Mouse (Mus musculus) forebrain, embryonic 15.5 days (tissue): ENCODE measurements around the gene Zc3hc1. TPM values are rescaled to one million over a fixed set of nuclear protein-coding genes. Genes with fewer than 3 reads are reported as not detected.

Experiments
- ATAC-seq: fragments of 200-750 bp; cut with Nextera tagmentation; replicated peaks from 2 replicates; pipeline ENCODE4 v1.8.0; 2017; ENCODE audit warnings: mild to moderate bottlenecking, moderate TSS enrichment, moderate library complexity
- H3K27ac ChIP-seq: fragments of 300-500 bp; sonication (generic); replicated peaks from 2 replicates; pipeline ENCODE4 v1.5.1; 2015; ENCODE audit warnings: mild to moderate bottlenecking, inconsistent platforms
- H3K27me3 ChIP-seq: fragments of 300-500 bp; sonication (generic); 2 replicates; pipeline ENCODE4 v1.6.1; 2015; ENCODE audit warnings: inconsistent platforms
- H3K36me3 ChIP-seq: fragments of 300-500 bp; sonication (generic); 2 replicates; pipeline ENCODE4 v1.6.1; 2015; ENCODE audit warnings: mild to moderate bottlenecking, inconsistent platforms
- H3K4me1 ChIP-seq: fragments of 300-500 bp; sonication (generic); 2 replicates; pipeline ENCODE4 v1.6.1; 2015; ENCODE audit warnings: inconsistent platforms
- H3K4me2 ChIP-seq: fragments of 300-500 bp; sonication (generic); replicated peaks from 2 replicates; pipeline ENCODE4 v1.6.1; 2015; ENCODE audit warnings: mild to moderate bottlenecking, inconsistent platforms
- H3K4me3 ChIP-seq: fragments of 300-500 bp; sonication (generic); 2 replicates; pipeline ENCODE4 v1.5.1; 2015; ENCODE audit warnings: mild to moderate bottlenecking, inconsistent platforms
- H3K9ac ChIP-seq: fragments of 300-500 bp; sonication (generic); replicated peaks from 2 replicates; pipeline ENCODE4 v1.6.1; 2015; ENCODE audit warnings: mild to moderate bottlenecking, inconsistent platforms
- H3K9me3 ChIP-seq: fragments of 300-500 bp; sonication (generic); 2 replicates; pipeline ENCODE4 v1.6.1; 2016; ENCODE audit warnings: inconsistent platforms
- WGBS: fragments of 180-500 bp; shearing (Covaris S2); methylation state at CpG from one replicate; pipeline ENCODE4 v1.1.7; 2015; ENCODE audit warnings: mixed read lengths; 5-methylcytosine and 5-hydroxymethylcytosine counted together
- polyA plus RNA-seq: library from polyadenylated mRNA; unstranded; fragments of >200 nt; fragmentation: Nextera tagmentation; extraction: Ambion mirVana; gene quantifications from 2 replicates; pipeline ENCODE4 v1.2.1, GENCODE M21; 2015

The Zc3hc1 gene
- polyA plus RNA-seq, 1 experiment from 2014 or later, result 71.3 TPM

DNA sequence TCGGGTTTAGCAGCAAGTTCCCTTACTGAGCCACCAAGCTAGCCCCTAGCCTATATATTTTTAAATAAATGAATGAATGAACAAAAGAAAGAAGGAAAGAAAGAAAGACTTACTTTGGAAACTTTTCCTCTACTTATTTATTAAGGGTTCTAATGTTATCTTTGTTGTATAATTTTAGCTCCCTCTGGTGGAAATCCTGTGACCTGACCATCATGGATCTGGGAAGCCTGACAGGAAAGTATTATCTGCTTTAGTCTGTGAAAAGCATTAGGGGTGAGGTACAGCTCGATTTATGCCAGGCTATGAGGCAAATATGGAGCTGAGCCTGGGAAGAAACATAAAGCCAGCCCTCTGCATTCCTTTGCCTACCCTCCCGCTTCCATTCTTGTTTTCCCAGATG is 21.5 kb downstream of the Zc3hc1 start:
- H3K4me2 ChIP-seq, result no peak overlapping the region
- 91% methylated on average over 3 of the region's 3 CpGs for WGBS
- peaks cover 88% of the 10 kb centered on the region for H3K36me3 ChIP-seq
- no peaks in the 10 kb centered on the region for H3K27me3 ChIP-seq
- no peak overlapping the region for H3K27ac ChIP-seq
- no peak overlapping the region for H3K9ac ChIP-seq
- H3K9me3 ChIP-seq, result no peaks in the 10 kb centered on the region
- H3K4me3 ChIP-seq, result no peak overlapping the region
- H3K4me1 ChIP-seq, result no peaks in the 10 kb centered on the region
- no peak for ATAC-seq

DNA sequence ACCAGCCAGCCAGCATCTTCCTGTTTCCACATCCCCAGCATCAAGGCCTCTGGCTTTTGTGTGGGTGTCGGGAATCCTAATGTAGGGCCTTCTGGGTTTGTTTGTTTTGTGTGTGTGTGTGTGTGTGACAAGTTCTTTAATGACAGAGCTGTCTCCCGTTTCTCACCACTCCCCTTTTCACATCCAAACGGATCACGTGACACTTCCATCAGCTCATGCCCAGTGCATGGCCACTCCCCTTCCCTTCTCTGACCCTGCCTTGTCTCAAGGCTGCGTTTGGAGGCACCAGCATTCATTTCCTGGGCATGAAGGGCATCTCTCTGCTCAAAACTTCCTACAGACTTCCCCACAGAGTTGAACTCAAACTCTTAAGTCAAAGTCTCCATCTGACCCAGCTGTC is 27.0 kb downstream of the Zc3hc1 start:
- Histone ChIP-seq H3K4me2 (no peak overlapping the region), H3K27ac (no peak overlapping the region), H3K4me3 (no peak overlapping the region), H3K9me3 (no peaks in the 10 kb centered on the region), H3K9ac (no peak overlapping the region), H3K4me1 (no peaks in the 10 kb centered on the region), H3K27me3 (no peaks in the 10 kb centered on the region), H3K36me3 (peaks cover 37% of the 10 kb centered on the region)
- ATAC-seq, result no peak
- WGBS, result 47% methylated on average over 5 of the region's 5 CpGs

DNA sequence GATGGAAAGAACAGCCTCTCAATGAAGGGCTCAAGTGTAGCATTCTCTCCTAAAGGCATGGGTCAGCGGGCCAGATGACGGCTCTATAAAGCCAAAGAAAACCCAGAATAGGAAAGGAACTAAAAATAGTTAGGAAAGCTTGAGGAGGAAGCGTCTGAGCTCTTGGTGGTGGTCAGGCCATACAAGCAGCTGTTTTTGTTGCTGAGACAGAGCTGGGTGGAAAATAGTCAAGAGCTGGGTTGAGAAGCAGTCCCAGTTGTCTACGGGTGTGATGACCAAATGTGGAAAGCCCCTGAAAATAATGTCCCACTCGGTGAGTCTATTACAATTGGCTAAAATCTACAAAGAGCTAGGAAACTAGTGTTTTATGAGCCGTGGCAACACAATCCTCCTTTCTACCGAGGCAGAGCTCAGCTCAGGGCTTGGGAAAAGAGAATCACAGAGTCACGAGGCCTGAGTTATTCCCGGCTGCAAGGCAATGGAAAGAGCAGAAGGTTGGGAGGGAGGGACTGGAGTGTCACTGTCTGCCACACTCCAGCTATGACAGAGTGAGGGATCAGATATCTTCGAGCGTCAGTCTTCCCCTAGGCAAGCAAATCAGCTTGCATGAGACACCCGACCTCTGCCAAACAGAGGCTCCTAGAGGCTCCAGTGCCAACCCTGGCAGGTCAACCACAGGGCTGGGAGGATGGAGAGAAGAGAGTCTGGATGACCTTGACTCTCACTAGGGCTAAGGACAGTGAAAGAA is 30.9 kb downstream of the Zc3hc1 start:
- Histone ChIP-seq H3K9ac (no peak overlapping the region), H3K4me2 (no peak overlapping the region), H3K27ac (no peak overlapping the region), H3K4me3 (no peak overlapping the region), H3K4me1 (no peaks in the 10 kb centered on the region), H3K36me3 (peaks cover 4% of the 10 kb centered on the region; the same call in 1 of the 2 replicates), H3K9me3 (no peaks in the 10 kb centered on the region), H3K27me3 (no peaks in the 10 kb centered on the region)
- WGBS, result 77% methylated on average over 12 of the region's 12 CpGs
- no peak for ATAC-seq

DNA sequence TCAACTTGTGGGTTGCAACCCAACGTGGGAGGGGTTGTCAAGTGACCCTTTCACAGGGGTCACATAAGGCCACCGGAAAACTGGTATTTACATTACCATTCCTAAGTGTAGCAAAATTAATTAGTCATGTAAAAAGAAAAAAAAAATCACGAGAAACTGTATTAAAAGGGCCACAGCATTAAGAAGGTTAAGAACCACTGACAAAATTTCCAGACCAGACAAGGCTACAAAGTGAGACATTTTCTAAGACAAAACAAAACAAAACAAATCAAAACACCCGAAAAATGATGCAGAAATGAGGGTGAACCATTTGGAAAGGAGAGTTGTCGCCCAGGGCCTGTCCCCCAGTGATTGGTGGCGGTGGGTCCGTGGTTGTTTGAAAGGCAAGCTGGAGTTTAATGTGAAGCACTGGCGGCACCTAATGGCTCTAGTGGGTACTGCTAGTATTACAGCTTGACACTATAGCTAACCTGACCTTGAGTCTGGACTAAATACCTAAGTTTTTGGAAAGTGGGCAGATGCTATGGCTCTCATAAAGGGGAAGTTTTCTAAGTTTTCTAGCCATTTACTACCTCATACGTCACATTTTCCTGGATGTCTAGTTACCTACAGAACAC is 33.2 kb downstream of the Zc3hc1 start:
- Histone ChIP-seq H3K27ac (no peak overlapping the region), H3K9ac (no peak overlapping the region), H3K4me3 (no peak overlapping the region), H3K4me2 (no peak overlapping the region), H3K36me3 (no peaks in the 10 kb centered on the region), H3K9me3 (no peaks in the 10 kb centered on the region), H3K27me3 (no peaks in the 10 kb centered on the region), H3K4me1 (no peaks in the 10 kb centered on the region)
- WGBS, result 19% methylated on average over 9 of the region's 9 CpGs
- ATAC-seq, result peak; percentile 76

DNA sequence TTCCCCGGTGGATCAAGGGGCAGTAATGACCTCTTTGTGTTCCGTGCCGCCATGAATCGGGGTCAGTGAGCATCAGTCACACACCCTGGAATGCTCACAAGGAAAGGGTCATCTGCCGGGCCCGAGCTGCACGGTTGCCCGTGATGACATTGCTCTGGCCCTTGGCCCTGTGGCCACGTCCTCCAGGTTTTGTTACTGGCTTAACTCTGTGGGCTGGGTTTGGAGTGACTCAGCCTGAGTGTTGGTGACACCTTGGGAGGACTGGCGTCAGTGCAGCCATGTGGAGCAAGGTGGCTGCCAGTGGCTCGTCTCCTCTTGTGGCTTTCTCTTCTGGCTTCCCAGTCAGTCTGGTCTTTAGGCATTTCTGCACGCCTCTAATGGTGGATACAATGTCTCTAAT is 34.1 kb downstream of the Zc3hc1 start:
- WGBS, result 90% methylated on average over 12 of the region's 12 CpGs
- H3K36me3 ChIP-seq, result no peaks in the 10 kb centered on the region
- no peaks in the 10 kb centered on the region for H3K4me1 ChIP-seq
- H3K4me2 ChIP-seq, result no peak overlapping the region
- H3K4me3 ChIP-seq, result no peak overlapping the region
- no peak for ATAC-seq
- no peaks in the 10 kb centered on the region for H3K27me3 ChIP-seq
- H3K27ac ChIP-seq, result no peak overlapping the region
- no peak overlapping the region for H3K9ac ChIP-seq
- no peaks in the 10 kb centered on the region for H3K9me3 ChIP-seq

DNA sequence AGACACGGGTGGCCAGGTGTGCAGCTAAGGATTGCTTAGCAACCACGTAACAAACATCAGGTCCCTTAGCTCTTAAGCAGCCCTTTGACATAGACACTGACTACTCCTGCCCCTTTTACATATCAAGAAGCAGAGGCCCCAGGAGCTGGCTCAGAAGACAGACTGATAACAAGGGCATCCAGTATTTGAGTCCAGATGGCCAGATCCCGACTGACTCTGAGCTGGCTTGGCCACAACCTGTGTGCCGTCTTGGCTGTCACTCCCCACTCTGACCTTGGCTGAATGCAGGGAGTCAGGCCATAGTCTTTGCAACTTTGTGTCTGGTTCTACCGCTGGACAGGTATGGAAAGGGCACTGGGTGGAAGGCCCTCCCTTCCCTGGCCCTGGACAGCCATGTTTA is 34.7 kb downstream of the Zc3hc1 start:
- H3K4me2 ChIP-seq, result no peak overlapping the region
- no peaks in the 10 kb centered on the region for H3K4me1 ChIP-seq
- WGBS, result 83% methylated on average over 5 of the region's 5 CpGs
- no peak overlapping the region for H3K9ac ChIP-seq
- no peaks in the 10 kb centered on the region for H3K27me3 ChIP-seq
- no peaks in the 10 kb centered on the region for H3K36me3 ChIP-seq
- no peak overlapping the region for H3K4me3 ChIP-seq
- no peaks in the 10 kb centered on the region for H3K9me3 ChIP-seq
- no peak overlapping the region for H3K27ac ChIP-seq
- no peak for ATAC-seq

DNA sequence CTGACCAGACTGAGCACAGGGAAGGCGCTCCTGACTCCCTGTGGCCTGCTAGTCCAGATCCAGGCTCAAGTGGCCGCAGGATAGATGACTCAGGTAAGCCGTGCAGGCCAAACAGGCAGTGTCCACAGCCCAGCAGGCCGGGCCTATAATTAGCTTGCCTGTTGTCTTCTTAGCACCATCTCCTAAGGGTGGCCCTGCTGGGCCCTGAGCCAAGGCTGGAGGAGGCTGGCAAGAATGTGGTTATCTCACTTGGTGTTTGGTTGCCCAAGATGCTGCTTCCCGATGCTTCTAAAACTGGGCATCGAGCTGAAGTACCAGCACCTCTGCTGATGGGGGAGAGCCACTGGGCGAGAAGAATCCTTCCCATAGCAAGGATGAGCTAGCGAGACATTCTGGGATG is 35.1 kb downstream of the Zc3hc1 start:
- WGBS, result 84% methylated on average over 8 of the region's 8 CpGs

DNA sequence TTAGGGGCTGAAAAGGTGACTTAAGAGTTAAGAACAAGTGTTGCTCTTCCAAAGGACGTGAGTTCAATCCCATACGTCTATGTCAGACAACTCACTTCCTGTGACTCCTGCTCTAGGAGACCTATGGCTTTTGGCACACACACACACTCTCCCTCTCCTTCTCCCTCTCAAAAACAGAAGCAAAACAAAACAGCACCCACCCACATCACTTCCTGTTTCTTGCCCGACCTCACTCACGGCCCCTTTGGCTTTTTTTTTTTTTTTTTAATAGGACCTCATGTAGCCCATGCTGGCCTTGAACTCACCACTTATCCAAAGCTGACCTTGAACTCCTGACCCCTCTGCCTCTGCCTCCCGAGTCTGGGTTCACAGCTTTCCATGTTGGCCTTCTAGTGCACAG is 36.1 kb downstream of the Zc3hc1 start:
- ATAC-seq, result no peak
- no peak overlapping the region for H3K27ac ChIP-seq
- WGBS, result 74% methylated on average over 5 of the region's 5 CpGs

More for the DNA sequence above, 35.1 kb downstream of the Zc3hc1 start:
- H3K9me3 ChIP-seq, result no peaks in the 10 kb centered on the region
- no peak for ATAC-seq
- no peak overlapping the region for H3K27ac ChIP-seq
- no peaks in the 10 kb centered on the region for H3K27me3 ChIP-seq
- no peaks in the 10 kb centered on the region for H3K36me3 ChIP-seq
- H3K4me1 ChIP-seq, result no peaks in the 10 kb centered on the region
- H3K4me3 ChIP-seq, result no peak overlapping the region
- no peak overlapping the region for H3K4me2 ChIP-seq
- no peak overlapping the region for H3K9ac ChIP-seq

DNA sequence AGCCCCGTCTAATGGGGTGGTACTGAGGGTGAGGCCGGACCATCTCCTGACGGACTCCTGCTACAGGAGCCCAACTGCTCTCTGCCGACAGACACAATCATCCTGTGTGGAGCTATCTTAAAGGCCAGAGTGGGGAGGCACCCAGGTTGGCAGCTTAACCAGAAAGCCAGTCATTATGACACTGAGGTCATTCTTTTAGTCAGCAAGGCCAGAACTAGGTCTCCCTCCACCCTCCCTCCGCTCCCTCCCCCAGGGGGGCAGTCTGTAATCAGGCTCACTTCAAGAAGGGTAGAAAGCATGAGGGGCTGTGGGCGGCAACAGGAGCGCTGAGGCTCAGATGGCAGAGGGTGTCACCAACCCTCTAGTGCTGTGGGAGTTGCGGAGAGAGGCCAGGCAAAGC is 37.2 kb downstream of the Zc3hc1 start:
- ATAC-seq, result no peak
- Histone ChIP-seq H3K4me2 (no peak overlapping the region), H3K4me3 (no peak overlapping the region), H3K9ac (no peak overlapping the region), H3K4me1 (no peaks in the 10 kb centered on the region), H3K9me3 (no peaks in the 10 kb centered on the region), H3K36me3 (no peaks in the 10 kb centered on the region), H3K27ac (no peak overlapping the region), H3K27me3 (no peaks in the 10 kb centered on the region)
- 69% methylated on average over 8 of the region's 8 CpGs for WGBS

More for the DNA sequence above, 36.1 kb downstream of the Zc3hc1 start:
- H3K4me1 ChIP-seq, result no peaks in the 10 kb centered on the region
- no peak overlapping the region for H3K4me2 ChIP-seq
- no peaks in the 10 kb centered on the region for H3K9me3 ChIP-seq
- no peak overlapping the region for H3K4me3 ChIP-seq
- no peaks in the 10 kb centered on the region for H3K36me3 ChIP-seq
- no peaks in the 10 kb centered on the region for H3K27me3 ChIP-seq
- no peak overlapping the region for H3K9ac ChIP-seq

DNA sequence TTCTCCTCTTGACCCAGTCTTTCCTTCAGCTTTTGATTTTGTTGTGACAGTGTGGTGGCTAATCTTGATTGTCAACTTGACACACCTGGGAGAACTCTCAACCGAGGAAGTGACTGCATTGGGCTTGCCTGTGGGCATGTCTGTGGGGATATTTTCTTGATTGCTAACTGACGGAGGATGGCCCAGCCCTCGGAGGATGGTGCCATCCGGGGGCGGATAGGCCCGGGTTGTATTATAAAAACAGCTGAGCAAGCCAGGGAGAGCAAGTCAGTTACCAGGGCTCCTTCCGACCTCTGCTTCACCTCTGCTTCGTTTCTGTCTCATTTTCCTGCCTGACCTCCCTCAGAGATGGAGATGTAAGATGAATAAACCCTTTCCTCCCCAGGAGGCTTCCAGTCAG is 38.1 kb downstream of the Zc3hc1 start:
- H3K4me3 ChIP-seq, result no peak overlapping the region
- no peak overlapping the region for H3K27ac ChIP-seq
- no peaks in the 10 kb centered on the region for H3K9me3 ChIP-seq
- 60% methylated on average over 8 of the region's 8 CpGs for WGBS
- H3K9ac ChIP-seq, result no peak overlapping the region
- H3K4me1 ChIP-seq, result no peaks in the 10 kb centered on the region
- H3K4me2 ChIP-seq, result no peak overlapping the region
- no peak for ATAC-seq
- H3K27me3 ChIP-seq, result no peaks in the 10 kb centered on the region
- no peaks in the 10 kb centered on the region for H3K36me3 ChIP-seq

DNA sequence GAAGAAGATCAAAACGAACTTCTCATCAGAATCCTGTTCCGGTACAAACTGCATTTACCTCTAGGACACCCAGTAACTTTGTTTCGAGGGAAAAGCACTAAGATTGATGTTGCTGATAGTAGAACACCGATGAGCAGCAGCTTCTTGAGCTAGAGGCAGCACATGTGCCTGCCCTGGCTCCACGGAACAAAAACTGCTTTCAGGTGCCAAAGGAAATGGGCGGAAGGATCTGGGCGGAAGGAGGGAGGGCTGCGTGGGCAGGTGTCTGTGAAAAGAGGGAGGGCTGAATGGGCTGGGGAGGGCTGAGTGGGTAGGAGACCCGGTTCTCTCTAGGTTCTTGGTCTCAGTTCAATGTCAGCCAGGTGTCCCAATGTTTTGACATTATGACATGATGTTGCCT is 39.5 kb downstream of the Zc3hc1 start:
- WGBS, result 74% methylated on average over 9 of the region's 9 CpGs
- H3K4me3 ChIP-seq, result no peak overlapping the region

DNA sequence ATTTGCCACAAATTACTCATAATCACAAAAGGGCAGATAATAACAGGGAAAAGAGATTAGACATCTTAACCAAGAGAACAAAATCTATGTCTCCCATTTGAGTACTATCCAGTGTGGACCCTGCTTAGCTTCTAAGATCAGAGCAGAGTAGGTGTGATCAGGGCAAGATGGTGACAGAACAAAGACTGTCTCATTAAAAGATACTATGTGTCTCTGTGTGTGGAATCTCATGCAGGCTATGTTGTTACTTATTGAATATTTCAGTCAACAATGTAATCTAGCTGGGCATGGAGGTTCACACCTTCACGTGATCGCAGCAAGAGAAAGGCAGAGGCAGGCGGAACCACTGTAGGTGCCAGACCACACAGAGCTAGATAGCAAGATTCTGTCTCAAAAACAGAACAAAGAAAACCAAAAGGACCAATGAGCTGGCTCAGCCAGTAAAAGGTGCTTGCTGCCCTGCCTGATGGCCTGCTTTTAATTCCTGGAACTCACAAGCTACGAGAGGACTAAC is 43.5 kb downstream of the Zc3hc1 start:
- ATAC-seq, result no peak
- Histone ChIP-seq H3K36me3 (no peaks in the 10 kb centered on the region), H3K9ac (no peak overlapping the region), H3K4me1 (no peaks in the 10 kb centered on the region), H3K9me3 (no peaks in the 10 kb centered on the region), H3K27ac (no peak overlapping the region), H3K4me2 (no peak overlapping the region), H3K27me3 (no peaks in the 10 kb centered on the region), H3K4me3 (no peak overlapping the region)
- WGBS, result 51% methylated on average over 4 of the region's 4 CpGs

More for the DNA sequence above, 39.5 kb downstream of the Zc3hc1 start:
- no peaks in the 10 kb centered on the region for H3K27me3 ChIP-seq
- no peaks in the 10 kb centered on the region for H3K9me3 ChIP-seq
- no peak overlapping the region for H3K9ac ChIP-seq
- H3K4me2 ChIP-seq, result no peak overlapping the region
- no peak for ATAC-seq
- no peaks in the 10 kb centered on the region for H3K4me1 ChIP-seq
- no peaks in the 10 kb centered on the region for H3K36me3 ChIP-seq
- H3K27ac ChIP-seq, result no peak overlapping the region
